Mouse (Mus musculus) heart, postnatal 25 days (tissue): ENCODE results near the gene Nudt17. TPM values are rescaled to one million over a fixed set of nuclear protein-coding genes. Genes with fewer than 3 reads are reported as not detected.
"Not testable (repeated sequence)": the region's sequence is repeated elsewhere in the genome, so short reads cannot be mapped to it uniquely, and the experiment has no call there.

Experiments
- DNase-seq: peaks from one replicate; pipeline ENCODE4 v3.0.0; 2022; ENCODE audit warnings: low spot score
- intact Hi-C: fragments of 180-260 bp; cut with DNase I; formaldehyde crosslinking; loops from one replicate; pipeline ENCODE4 v1.15.1; 2025
- total RNA-seq, 2 experiments: library from RNA; stranded (reverse); gene quantifications; 2 replicates each; pipeline ENCODE4 v1.2.3; 2021

Gene Nudt17
- total RNA-seq, 2 experiments from 2014 or later, result 2.3 to 3.2 TPM

- intact Hi-C loops, result loop anchor here (5.0 kb wide), 2 partner anchors 40 to 65 kb away; no protein-coding TSS in a partner anchor
- no peak for DNase-seq
Observed at GRCm38 (mm10) chr3:96706984-96707383, 1.4 kb downstream of the Nudt17 start.

- intact Hi-C loops, result loop anchor here (5.0 kb wide), 2 partner anchors 39 to 64 kb away; no protein-coding TSS in a partner anchor
- no peak for DNase-seq
Observed at GRCm38 (mm10) chr3:96706217-96706616, 2.1 kb downstream of the Nudt17 start.

- intact Hi-C loops, result loop anchor here (5.0 kb wide), 2 partner anchors 37 to 62 kb away; no protein-coding TSS in a partner anchor
- no peak for DNase-seq
Observed at GRCm38 (mm10) chr3:96704778-96705177, 3.6 kb downstream of the Nudt17 start.

GRCm38 (mm10) chr3:96701003-96701402 is 7.4 kb downstream of the Nudt17 start:
- DNase-seq, result no peak
- intact Hi-C loops, result no loop called here

GRCm38 (mm10) chr3:96700376-96700775 is 8.0 kb downstream of the Nudt17 start:
- no peak for DNase-seq
- intact Hi-C loops, result no loop called here

GRCm38 (mm10) chr3:96698993-96699690 is 9.2 kb downstream of the Nudt17 start:
- DNase-seq, result no peak
- intact Hi-C loops, result no loop called here

- DNase-seq, result peak; percentile 89
- intact Hi-C loops, result loop anchor here (2.0 kb wide), 1 partner anchor 30 kb away; the partner anchor contains the start of genes Polr3c and Rnf115
Observed at GRCm38 (mm10) chr3:96696766-96697732, 11.3 kb downstream of the Nudt17 start.

- intact Hi-C loops, result loop anchor here (2.0 kb wide), 1 partner anchor 31 kb away; the partner anchor contains the start of genes Polr3c and Rnf115
- DNase-seq, result peak; percentile 81
Observed at GRCm38 (mm10) chr3:96696198-96696765, 12.1 kb downstream of the Nudt17 start, which contains the start of gene Pias3. TSS of gene Pias3 (plus strand) at chr3:96696384.

GRCm38 (mm10) chr3:96693579-96693978 is 14.8 kb downstream of the Nudt17 start:
- no peak for DNase-seq
- intact Hi-C loops, result loop anchor here (2.0 kb wide), 1 partner anchor 23 kb away; the partner anchor contains the start of gene Ankrd35

GRCm38 (mm10) chr3:96692506-96692905 is 15.9 kb downstream of the Nudt17 start:
- no peak for DNase-seq
- intact Hi-C loops, result loop anchor here (2.0 kb wide), 1 partner anchor 22 kb away; the partner anchor contains the start of gene Ankrd35

GRCm38 (mm10) chr3:96690298-96690697 is 18.1 kb downstream of the Nudt17 start:
- intact Hi-C loops, result no loop called here
- no peak for DNase-seq

- intact Hi-C loops, result no loop called here
- no peak for DNase-seq
Observed at GRCm38 (mm10) chr3:96688854-96689253, 19.5 kb downstream of the Nudt17 start.

- intact Hi-C loops, DNase-seq: not testable (repeated sequence)
Observed at GRCm38 (mm10) chr3:96686057-96686456, 22.3 kb downstream of the Nudt17 start.

- DNase-seq, result no peak
- intact Hi-C loops, result no loop called here
Observed at GRCm38 (mm10) chr3:96684822-96685156, 23.6 kb downstream of the Nudt17 start.

- no peak for DNase-seq
- intact Hi-C loops, result no loop called here
Observed at GRCm38 (mm10) chr3:96684151-96684821, 24.1 kb downstream of the Nudt17 start.

- intact Hi-C loops, result no loop called here
- DNase-seq, result no peak
Observed at GRCm38 (mm10) chr3:96683496-96683895, 24.9 kb downstream of the Nudt17 start.

- no peak for DNase-seq
- intact Hi-C loops, result no loop called here
Observed at GRCm38 (mm10) chr3:96680269-96680956, 27.9 kb downstream of the Nudt17 start.

GRCm38 (mm10) chr3:96679159-96679674 is 29.1 kb downstream of the Nudt17 start:
- intact Hi-C loops, result no loop called here
- DNase-seq, result no peak

GRCm38 (mm10) chr3:96678456-96678855 is 29.9 kb downstream of the Nudt17 start:
- intact Hi-C loops, result no loop called here
- no peak for DNase-seq
